Mouse (Mus musculus): ENCODE results near the gene Tbc1d20. TPM values are rescaled to one million over a fixed set of nuclear protein-coding genes. Genes with fewer than 3 reads are reported as not detected.
"Not testable (repeated sequence)": the region's sequence is repeated elsewhere in the genome, so short reads cannot be mapped to it uniquely, and the experiment has no call there.

Tbc1d20 gene
- 10 to 100 TPM; 27.0 to 28.9 TPM for total RNA-seq (2021)
- long read RNA-seq, experiment 1, transcript Tbc1d20-201 (8 exons, 3,386 nt), result major isoform, 9 of 15 reads
- long read RNA-seq, experiment 1, partial matches to known transcripts, result 1 of 15 reads
- long read RNA-seq, experiment 1, other reads (novel, unspliced or antisense), result 5 of 15 reads
- long read RNA-seq, experiment 2, transcript Tbc1d20-201 (8 exons, 3,386 nt), result major isoform, 8 of 15 reads
- long read RNA-seq, experiment 2, partial matches to known transcripts, result 1 of 15 reads
- long read RNA-seq, experiment 2, other reads (novel, unspliced or antisense), result 6 of 15 reads

DNA sequence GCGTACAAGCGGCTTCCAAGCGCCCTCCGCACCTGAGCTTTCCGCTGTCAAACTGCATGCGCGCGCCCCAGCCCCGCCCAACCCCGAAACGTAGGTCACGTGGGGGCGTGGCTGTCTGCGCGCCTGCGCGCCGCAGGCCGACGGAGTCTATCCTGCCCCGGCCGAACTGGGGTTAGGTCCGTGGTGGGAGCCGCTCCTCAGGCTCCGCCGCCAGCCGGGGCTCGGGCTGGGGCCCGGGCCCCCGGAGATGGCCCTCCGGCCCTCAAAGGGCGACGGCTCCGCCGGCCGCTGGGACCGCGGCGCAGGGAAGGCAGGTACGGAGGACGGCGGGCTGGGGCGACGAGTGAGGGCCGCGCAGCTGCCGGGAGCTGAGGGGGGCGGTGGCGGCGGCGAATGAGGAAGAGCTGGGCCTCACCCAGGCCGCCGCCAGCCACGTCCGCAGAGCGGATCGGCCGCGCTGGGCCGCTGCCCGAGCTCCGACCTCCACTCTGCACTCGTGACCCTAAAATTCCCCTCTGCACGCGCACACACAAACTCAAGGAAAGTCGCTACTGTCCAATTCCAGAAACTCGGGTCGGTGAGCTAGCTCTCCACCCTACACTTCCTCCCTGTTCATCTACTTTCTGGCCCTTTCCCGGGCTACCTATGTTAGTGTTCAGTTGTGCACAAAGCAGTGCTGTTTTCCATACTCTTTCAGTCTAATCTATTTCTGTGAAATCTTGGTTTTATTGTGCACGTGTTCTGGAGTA, at the start of gene Tbc1d20:
Gene Tbc1d20 (plus strand): TSS at position 102 of the 749 bp plus-strand sequence.
- DNase-seq, result peak; percentile 90

DNA sequence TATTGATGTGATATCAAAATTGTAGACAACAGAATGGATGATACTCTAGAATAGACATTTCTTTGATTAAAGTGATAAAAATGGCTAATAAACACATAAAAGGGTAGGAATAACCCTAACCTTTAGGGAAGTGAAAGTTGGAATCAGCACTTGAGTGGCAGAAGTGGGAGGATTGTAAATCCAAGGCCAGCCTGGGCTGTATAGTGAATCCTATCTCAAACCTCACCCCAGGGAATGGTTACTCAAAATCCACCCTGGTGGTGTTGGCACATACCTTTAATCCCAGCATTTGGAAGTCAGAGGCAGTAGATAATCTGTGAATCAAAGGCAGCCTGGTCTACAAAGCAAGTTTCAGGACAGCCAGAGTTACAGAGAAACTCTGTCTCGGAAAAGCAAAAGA, 46.4 kb upstream of the Tbc1d20 start:
- DNase-seq, result no peak

DNA sequence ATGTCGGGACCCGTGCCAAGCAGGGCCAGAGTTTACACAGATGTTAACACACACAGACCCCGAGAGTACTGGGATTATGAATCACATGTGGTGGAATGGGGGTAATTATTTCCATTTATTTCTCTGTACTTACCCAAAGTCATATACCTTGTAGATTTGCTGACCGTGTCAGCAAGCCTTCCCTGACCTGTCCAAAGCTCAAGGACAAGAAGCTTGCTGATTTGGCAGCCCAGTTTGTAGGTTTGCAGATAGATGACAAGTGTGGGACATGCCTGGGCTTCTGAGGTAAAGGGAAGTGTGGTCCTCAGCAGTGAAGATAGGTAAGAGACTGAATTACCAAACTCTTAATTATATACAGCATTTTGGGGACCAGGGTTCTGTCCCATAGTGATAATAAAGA, 43.1 kb upstream of the Tbc1d20 start:
- no peak for DNase-seq

DNA sequence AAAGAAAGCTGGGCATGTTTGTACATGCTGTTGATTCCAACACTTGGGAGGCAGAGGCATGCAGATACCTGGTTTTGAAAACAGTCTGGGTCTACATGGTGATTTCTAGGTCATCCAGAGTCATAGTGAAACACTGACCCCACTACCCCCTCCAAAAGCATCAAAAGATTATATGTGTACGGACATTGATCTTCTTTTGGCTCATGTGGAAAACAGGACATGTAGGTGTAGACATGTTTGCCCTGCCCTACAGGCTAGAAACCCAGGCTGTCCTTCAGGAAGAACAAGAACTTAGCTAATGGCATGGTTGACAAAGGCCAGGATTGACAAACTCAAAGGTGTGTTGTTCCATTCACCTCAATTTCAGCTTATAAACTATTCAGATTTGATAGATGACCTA, 33.9 kb upstream of the Tbc1d20 start:
- no peak for DNase-seq

DNA sequence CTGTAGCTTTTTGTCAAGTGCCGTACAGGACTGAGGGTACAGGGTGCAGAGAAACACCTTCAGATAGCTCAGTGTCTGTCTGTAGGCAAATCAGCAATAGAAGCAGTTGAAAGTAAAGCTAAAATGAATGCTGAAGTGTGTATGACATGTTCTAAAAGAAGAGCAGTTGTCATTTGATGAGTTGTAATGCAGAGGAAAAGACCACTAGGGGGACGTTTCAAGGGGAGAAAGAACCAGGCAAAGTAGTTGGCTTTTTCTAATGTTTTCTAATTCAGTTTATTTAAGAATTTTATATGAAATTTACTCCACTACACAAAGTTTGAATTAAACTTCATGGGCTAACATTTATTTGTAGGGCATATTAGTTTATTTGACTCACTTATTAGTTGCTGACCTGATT, 20.0 kb upstream of the Tbc1d20 start:
- no peak for DNase-seq

DNA sequence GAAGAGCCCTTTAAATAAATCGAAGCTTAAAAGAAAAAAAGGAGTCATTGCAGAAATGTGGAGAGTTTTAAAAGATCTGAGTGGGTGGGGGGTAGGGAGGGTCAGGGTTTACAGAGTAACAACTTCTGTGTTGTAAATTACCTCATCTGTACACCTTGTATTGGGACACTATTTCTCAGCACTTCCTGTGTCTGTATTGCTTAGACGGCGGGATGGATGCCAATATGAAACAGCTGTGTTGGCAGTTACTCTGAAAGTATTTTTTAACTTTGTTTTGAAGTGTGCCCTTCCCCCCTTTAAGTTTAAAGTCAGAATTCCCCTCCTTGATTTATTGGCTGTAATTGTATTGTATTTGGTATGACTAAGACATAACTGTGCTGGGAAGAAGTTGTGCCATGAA, 12.2 kb upstream of the Tbc1d20 start:
- no peak for DNase-seq

DNA sequence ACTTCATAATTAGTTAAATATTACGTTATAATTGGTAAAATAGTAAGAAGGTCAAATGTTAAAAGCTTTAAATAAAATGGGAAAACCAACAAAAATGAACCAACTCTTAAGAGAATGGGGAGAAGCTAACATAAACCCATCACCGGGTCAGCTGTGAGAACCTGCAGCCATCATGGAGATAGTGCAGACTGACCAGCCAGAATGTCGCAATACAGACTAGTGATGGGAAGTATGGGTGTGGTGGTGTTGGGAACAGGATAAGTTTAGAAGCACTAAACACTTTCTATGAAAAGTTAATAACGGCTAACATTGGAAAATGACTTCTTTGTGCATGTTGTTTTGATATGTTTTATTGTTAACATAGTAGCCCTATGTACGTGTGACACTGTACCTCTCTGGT, 6.1 kb upstream of the Tbc1d20 start:
- DNase-seq, result no peak

DNA sequence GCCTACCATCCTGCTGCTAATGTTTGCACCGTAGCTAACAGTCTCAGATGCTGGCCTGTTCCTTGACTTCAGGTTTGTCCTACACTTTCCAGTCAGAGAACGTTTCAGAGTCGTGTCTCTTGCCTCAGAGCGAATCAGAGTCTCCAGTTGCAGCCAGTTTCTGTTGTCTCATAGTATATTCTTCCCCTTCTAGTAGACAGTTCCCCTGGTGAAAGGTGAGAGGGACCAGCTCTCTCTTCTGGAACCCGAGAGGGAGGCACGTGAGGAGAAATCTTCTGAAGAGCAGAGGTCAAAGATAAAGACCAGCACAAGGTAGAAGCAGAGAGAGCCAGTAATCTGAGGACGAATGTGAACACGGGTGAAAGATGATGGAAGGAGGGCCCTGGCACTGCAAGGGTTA, 5.6 kb upstream of the Tbc1d20 start:
- no peak for DNase-seq

DNA sequence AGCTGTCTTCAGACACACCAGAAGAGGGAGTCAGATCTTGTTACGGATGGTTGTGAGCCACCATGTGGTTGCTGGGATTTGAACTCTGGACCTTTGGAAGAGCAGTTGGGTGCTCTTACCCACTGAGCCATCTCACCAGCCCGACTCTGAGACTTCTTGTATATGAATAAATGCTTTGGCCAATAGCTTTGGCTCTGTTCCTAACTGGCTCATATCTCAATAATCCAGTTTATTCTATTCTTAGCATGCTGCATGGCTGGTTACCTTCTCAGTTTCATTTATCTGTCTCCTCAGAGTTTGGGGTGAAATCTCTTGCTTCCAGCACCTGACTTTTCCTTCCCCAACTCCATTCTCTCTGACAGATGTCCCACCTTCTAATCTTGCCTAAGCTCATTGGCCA, 4.0 kb upstream of the Tbc1d20 start:
- DNase-seq, result not testable (repeated sequence)

DNA sequence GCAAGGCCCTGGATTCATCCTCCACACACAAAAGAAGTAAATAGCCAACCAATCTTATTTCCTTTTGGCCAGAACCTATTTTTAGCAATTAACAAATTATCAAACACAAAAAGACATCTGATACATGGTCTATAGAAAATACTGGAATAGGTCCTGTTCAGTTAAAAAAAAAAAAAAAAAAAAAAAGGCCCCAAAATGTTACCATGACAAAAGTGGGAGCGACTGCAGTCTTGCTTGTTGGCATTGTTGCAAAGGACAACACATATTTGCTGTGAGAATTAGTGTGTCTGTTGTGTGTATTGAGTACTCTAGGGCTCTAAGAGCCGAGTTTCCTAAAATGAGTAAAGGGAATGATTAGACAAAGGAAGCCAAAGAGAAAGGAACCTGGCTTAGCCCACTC, 1.2 kb upstream of the Tbc1d20 start:
- DNase-seq, result no peak

DNA sequence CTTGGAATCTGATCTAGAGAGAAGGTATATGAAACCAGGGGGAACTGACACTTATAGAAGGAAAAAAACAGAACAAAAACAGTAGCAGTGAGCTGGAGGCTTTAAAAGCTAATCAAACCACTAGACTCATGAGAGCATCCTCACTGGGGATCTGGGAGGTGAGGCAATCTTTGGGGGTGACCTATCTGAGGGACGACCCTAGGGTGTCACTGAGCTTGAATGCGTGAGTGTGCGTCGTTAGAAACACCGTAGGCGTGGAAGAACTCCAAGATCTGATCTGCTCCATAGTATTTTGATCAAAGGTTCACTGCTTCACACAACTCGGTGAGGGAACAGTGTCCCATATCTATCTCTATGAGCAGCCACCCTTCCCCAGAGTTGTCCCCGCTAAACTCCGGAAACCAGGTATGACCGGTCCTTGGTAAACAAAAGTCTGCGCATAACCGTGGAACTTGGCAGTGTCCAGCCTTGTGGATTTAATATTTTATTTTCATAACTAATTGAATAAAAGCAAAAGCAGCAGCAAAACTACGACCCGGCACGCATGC, 375 bp upstream of the Tbc1d20 start:
- DNase-seq, result no peak

DNA sequence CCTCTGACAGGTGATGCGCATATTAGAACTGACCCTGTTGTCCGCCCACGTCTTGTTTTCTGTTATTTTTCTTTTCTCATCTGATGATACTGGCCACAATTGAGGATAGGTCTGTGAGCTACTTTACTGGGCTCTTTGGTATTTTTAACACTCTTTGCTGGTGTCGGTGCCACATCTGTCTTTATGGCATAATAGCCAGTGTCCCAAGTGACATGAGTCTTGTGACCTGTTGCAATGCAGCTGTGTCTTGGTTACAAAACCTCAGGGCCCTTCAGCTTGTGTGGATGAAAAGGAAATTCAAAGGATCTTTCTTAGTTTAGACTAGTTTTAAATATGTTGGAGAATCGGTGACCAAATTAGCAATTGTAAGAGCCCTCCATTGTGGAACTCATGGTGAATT, 913 bp downstream of the Tbc1d20 start:
- no peak for DNase-seq

DNA sequence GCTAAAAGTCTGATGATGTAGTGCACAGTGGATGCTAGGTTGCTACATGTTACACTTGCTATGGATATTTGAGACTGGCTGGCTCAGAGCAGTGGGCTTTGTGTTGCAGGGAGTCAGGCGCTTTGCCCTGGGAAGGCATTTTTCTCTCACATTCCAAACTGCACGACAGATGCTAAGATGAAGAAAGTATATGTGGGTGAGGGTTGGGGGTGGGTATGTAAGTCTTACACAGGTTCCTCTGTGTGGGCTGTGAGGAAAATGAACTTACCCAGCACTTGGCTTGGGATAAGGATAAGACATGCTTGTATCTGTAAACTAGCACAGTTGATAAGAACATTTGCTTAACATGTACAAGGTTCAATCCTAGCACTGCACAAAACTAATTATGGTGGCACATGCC, 9.2 kb downstream of the Tbc1d20 start:
- DNase-seq, result no peak

DNA sequence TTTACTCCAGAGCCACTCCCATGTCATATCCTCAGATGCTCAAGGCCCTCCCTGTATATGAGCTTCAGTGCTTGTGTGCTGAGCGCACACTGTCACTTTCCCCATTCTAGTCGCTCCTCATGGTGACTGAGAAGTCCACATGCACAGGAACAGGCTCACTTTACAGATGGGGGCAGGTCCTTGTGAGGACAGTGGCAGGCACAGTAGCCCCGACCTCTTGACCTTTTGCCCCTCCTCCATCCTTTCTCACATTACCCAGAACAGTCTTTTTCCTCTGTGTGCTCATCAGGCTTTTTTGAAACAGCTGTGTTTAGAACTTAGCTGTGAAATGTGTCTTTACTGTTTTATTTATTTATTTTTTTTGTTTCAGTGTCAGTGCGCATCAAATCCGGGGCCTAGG, 10.2 kb downstream of the Tbc1d20 start:
- no peak for DNase-seq

DNA sequence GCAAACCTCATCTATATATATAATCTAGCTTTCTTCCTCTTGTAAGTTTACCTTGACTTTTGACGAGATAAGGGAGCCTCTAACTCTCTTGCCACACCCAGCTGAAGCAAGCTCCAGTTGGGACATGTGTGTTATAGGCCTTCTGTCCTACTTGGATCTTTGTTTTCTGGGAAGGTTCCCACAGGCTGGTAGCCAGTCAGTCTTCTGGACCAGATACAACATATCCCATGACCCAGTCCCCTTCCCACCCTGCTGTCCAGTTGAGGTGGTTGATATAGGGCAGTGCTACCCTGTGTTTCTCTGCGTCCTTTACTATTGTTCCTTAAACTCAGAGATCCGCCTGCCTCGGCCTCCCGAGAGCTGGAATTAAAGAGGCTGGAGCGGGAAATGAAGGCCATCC, 11.9 kb downstream of the Tbc1d20 start:
- no peak for DNase-seq

DNA sequence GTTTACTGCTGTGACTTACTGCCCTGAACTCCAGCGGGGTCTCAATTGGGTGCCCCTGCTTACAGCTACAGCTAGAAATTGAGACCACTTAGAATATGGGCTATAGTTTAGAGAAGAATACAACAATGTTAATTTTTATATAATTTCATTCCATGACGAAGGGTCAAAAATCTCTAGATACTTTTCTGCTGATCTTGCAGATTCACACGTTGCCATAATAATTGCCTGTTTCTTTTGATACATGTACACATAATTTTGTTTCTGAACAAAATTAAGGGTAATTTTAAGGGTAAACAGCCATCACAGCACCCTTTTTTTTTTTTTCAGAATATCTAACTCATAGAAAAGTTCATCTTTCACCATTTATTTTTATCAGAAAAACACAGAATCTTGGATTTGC, 13.6 kb downstream of the Tbc1d20 start:
- DNase-seq, result no peak

DNA sequence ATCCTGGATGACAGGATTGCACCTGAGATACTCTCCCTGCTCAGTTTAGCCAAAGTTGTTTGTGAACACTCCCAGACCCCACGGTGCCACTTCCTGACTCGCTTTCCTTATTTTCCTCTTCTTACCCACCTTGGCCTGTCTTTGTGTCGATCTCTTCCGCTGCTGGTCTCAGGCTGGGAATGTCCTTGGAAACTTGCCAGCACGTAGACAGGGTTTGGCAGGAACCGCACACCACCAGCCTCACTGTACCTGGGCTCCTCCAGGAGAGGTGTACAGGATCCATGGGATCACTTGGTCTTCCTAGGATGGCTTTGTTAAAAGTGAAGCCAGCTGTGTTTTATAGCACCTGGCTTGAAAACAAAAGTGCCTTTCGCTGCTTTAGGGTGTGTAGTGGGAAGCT, 19.4 kb downstream of the Tbc1d20 start:
- no peak for DNase-seq

DNA sequence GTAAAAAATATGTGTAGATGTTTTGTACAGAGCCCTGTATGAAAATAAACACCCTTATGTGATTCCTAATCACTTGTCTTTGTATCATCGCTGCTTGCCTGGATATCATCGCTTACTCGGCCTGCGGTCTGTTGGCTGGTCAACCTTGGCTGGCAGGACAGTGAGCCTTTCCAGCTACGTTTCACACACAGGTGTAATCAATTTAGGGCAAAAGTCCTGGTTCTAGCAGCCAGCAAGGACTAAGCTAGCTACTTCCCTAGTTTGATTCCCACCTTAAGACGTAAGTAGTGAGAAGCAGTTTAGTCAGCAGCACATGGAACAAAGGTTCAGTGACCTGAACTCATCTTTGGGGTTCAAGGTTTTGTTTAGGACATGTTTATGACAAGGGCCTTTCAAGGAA, 20.3 kb downstream of the Tbc1d20 start:
- no peak for DNase-seq

DNA sequence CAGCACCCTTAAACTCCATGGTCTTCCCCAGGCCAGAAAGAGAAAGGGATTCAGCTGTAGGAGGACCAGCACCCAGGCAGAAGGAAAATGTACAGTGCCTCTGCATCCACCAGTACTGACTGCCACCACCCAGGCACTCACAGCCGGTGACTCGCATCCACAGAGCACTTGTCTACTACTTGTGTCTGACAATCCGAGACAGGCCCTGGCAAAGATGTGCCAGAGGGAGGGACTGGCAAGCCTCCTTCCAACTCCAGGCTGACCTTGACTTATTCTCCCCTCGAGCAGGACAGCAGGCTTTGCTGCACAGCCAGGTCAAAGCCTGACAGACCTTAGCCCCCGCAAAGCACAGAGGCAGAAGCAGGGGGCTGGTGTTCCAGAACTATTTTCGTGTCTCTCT, 23.4 kb downstream of the Tbc1d20 start:
- no peak for DNase-seq

DNA sequence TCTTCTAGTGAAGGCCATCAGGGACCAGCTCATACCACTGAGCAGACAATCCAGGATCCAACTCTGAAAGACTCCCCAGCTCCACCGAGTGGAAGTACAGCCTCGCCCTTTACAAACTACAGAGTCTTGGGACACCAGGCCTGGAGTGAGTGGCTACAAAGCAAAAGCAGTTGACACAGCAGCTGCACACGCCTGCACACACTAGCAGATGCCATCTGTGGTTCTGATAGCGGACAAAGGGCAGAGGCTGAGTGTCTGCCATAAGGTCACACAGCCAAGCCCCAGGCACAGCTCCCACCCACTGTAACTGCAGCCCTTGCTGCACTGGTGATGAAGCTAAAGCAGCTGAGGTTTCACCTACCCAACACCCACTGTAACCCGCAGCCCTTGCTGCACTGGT, 27.9 kb downstream of the Tbc1d20 start:
- no peak for DNase-seq

DNA sequence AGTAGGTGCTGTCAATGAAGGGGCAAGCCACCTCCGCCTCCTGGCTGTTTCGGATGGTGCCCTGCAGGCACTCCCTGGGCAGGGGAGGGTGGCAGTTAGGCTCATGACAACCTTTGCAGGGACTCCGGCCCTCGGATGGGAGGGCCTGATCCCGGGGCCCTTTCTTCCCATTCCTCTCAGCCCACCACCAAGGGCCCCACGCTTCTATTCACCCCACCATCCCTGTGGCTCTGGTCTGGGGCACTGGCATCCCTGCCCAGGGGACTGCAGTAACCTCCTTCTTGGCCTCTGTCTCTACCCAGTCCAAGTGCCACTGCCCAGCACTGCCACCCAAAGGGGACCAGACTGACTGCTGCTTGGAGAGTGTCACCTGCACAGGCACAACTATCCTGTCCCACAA, 28.6 kb downstream of the Tbc1d20 start:
- no peak for DNase-seq

DNA sequence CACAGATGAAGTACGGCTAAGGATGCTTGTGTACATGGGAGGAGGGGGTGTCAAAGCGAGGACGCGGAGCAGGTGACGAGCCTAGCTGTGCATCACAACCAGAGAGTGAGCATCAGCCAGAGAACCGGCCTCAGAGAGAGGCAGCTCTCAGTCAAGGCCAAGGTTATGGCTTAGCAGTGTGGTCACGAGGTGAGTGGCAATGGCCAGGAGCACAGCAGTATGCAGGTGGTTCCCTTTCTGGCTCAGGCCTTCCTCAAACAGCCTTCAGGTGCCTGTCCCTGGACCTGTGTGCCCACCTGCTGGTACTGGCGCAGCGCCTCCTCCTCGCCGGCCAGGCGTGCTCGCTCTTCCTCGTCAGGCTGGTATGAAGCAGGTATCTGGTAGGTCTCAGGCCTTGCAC, 30.3 kb downstream of the Tbc1d20 start:
- no peak for DNase-seq

DNA sequence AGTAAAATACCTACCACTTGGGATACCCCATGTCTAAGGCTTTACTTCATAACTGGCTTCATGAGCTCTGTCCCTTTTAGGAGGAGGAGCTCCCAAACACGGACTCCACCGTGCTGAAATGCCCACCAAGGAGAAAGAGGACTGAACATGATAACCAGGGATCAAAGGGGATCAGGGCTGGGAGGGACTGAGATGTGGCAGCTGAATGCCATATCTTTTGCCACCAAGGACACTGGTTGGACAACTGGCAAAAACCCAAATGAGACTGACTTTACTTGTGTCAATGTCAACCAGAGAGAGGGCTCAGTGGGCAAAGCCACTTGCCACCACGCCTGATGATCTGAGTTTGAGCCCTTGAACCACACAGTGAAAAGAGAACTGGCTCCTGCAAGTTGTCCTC, 31.2 kb downstream of the Tbc1d20 start:
- no peak for DNase-seq

DNA sequence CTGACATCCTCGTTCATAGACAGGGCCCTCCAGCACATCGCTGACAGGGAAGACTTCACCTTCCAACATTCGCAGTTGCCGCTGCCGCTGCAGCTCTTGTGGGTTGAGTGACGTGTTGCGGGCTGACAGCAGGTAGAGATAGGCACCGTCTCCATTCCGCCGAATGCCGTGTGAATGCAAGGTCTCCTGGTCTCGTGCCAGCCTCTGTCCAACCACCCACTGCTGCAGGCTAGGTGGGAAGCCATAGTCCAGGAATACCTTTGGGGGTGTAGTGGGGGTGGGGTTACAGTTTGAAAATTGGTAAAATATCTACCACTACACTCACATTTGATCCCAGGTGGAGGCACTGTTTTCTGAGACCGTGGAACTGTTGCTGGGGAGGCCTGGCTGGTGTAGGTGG, 32.5 kb downstream of the Tbc1d20 start:
- DNase-seq, result no peak

Data from gastrocnemius, postnatal 25 days (tissue).